Mouse (Mus musculus): Measurements from ENCODE around the gene Dnajb5. TPM values are rescaled to one million over a fixed set of nuclear protein-coding genes. Genes with fewer than 3 reads are reported as not detected.
A peak's percentile ranks its signal among the peaks of the same experiment; 100 is the strongest.
"Not testable (repeated sequence)": the region's sequence is repeated elsewhere in the genome, so short reads cannot be mapped to it uniquely, and the experiment has no call there.

Gene Dnajb5
- polyA plus RNA-seq, 1 experiment, result 12.2 TPM

DNA sequence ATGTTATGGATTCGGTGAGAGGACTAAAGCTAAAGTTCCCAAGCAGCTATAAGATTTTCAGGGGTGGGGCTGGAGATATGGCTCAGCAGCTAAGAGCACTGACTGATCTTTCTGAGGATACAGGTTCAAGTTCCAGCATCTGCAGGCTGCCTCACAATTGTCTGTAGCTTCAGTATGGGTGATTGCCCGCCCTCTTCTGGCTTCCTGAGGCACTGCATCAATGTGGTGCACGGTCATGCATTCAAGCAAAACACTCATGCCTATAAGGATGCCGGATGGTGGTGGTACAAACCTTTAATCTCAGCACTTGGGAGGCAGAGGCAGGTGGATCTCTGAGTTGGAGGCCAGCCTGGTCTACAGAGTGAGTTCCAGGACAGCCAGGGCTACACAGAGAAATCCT, 12.0 kb downstream of the Dnajb5 start:
- Histone ChIP-seq H3K36me3 (ENCODE audit: control insufficient read depth, insufficient read depth, low read length) (peaks cover 5% of the 10 kb centered on the region; the same call in 1 of the 2 replicates), H3K27me3 (ENCODE audit: control insufficient read depth, insufficient read depth, low read length) (no peaks in the 10 kb centered on the region), H3K27ac (ENCODE audit: insufficient read depth, low read length) (no peak overlapping the region), H3K4me1 (ENCODE audit: control insufficient read depth, insufficient read depth, insufficient read length) (peaks cover 7% of the 10 kb centered on the region; the same call in 1 of the 2 replicates), H3K4me3 (ENCODE audit: extremely low read depth, insufficient read depth, insufficient read length) (no peak overlapping the region)
- DNase-seq (ENCODE audit: low read depth in 1 of 2, low spot score in 2 of 2), result peak; percentile 36 to 58
- TF ChIP-seq POLR2A (IDR thresholded peaks at IDR 0.05; ENCODE audit: low read depth, low read length) (no peak), CTCF (IDR thresholded peaks at IDR 0.05; ENCODE audit: extremely low read depth, insufficient read depth, insufficient read length, insufficient replicate concordance) (peak; percentile 58; the same call in 1 of the 2 replicates)
- 20% methylated on average over 4 of the region's 4 CpGs for WGBS

- 95% methylated on average over 2 of the region's 2 CpGs for WGBS
- TF ChIP-seq CTCF (IDR thresholded peaks at IDR 0.05; ENCODE audit: extremely low read depth, insufficient read depth, insufficient read length, insufficient replicate concordance), result no peak
- TF ChIP-seq POLR2A (IDR thresholded peaks at IDR 0.05; ENCODE audit: low read depth, low read length), result no peak
Measured at GRCm38 (mm10) chr4:42963480-42963879, 13.9 kb downstream of the Dnajb5 start.

DNA sequence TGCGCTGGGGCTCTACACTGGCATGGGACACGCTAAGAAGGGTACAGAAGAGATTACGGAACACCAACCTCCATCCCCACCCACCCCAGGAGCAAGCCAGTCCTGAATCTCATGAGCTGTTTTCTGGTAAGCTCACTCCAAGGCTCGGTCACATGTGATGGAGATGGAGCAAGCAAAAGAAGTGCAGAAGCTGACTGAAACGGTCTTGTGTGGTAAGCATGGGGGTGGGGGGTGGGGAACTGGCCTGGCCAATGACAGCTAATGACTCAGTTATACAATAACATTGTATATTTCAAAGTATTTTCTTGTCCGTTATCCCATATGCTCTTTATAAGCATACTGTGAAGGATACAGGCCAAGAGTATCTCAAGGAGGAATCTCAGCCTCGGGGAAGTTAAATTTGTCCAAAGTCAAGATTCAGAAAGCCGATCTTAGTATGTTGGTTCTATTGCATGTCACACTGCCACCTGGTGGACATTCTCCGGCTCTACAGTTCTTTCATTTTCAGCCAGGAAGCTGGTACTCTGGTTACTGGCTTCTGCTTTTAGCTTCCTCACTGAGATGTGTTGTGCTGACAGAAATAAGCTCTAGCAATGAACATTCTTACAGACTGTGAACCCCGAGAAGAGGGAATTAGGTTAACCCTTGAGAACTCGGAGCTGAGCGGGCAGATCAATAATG, 15.6 kb downstream of the Dnajb5 start:
- 18% methylated on average over 12 of the region's 12 CpGs for WGBS
- no peak overlapping the region for H3K4me3 ChIP-seq (ENCODE audit: extremely low read depth, insufficient read depth, insufficient read length)
- TF ChIP-seq POLR2A (IDR thresholded peaks at IDR 0.05; ENCODE audit: low read depth, low read length) (no peak), CTCF (IDR thresholded peaks at IDR 0.05; ENCODE audit: extremely low read depth, insufficient read depth, insufficient read length, insufficient replicate concordance) (peak; percentile 47; the same call in 1 of the 2 replicates)
- DNase-seq (ENCODE audit: low read depth in 1 of 2, low spot score in 2 of 2), result peak; percentile 47 to 72
- peaks cover 7% of the 10 kb centered on the region; the same call in 1 of the 2 replicates for H3K4me1 ChIP-seq (ENCODE audit: control insufficient read depth, insufficient read depth, insufficient read length)
- no peaks in the 10 kb centered on the region for H3K36me3 ChIP-seq (ENCODE audit: control insufficient read depth, insufficient read depth, low read length)
- H3K27ac ChIP-seq (ENCODE audit: insufficient read depth, low read length), result no peak overlapping the region
- no peaks in the 10 kb centered on the region for H3K27me3 ChIP-seq (ENCODE audit: control insufficient read depth, insufficient read depth, low read length)

More at GRCm38 (mm10) chr4:42963480-42963879, 13.9 kb downstream of the Dnajb5 start:
- no peak overlapping the region for H3K27ac ChIP-seq (ENCODE audit: insufficient read depth, low read length)
- H3K4me1 ChIP-seq (ENCODE audit: control insufficient read depth, insufficient read depth, insufficient read length), result peaks cover 7% of the 10 kb centered on the region; the same call in 1 of the 2 replicates
- H3K36me3 ChIP-seq (ENCODE audit: control insufficient read depth, insufficient read depth, low read length), result no peaks in the 10 kb centered on the region
- no peak for DNase-seq (ENCODE audit: low read depth in 1 of 2, low spot score in 2 of 2)
- H3K4me3 ChIP-seq (ENCODE audit: extremely low read depth, insufficient read depth, insufficient read length), result no peak overlapping the region
- no peaks in the 10 kb centered on the region for H3K27me3 ChIP-seq (ENCODE audit: control insufficient read depth, insufficient read depth, low read length)

DNA sequence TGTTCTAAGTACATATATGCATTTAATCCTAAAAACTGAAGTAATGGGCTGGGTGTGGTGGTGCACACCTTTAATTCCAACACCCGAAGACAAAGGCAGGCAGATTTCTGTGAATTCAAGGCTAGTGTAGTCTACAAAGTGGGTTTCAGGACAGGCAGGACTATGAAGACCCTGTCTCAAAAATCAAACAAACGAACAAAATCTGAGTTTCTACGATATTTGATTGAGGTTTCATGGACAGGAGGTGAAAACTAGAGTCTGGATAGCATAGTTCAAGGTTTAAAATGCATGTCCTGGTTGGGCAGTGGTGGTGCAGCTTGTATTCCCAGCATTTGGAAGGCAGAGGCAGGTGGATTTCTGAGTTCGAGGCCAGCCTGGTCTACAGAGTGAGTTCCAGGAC, 19.7 kb downstream of the Dnajb5 start, which contains the start of gene 1700022I11Rik:
Gene 1700022I11Rik, plus strand, starts transcription at position 301 of the 400 bp plus-strand sequence.
- Histone ChIP-seq H3K27me3 (ENCODE audit: control insufficient read depth, insufficient read depth, low read length) (no peaks in the 10 kb centered on the region), H3K4me1 (ENCODE audit: control insufficient read depth, insufficient read depth, insufficient read length) (peaks cover 7% of the 10 kb centered on the region; the same call in 1 of the 2 replicates), H3K36me3 (ENCODE audit: control insufficient read depth, insufficient read depth, low read length) (no peaks in the 10 kb centered on the region), H3K4me3 (ENCODE audit: extremely low read depth, insufficient read depth, insufficient read length) (no peak within 1 kb of the TSS), H3K27ac (ENCODE audit: insufficient read depth, low read length) (no peak within 1 kb of the TSS)
- TF ChIP-seq CTCF (IDR thresholded peaks at IDR 0.05; ENCODE audit: extremely low read depth, insufficient read depth, insufficient read length, insufficient replicate concordance) (no peak), POLR2A (IDR thresholded peaks at IDR 0.05; ENCODE audit: low read depth, low read length) (no peak)
- DNase-seq (ENCODE audit: low read depth in 1 of 2, low spot score in 2 of 2), result no peak
- 91% methylated on average over 4 of the region's 4 CpGs for WGBS

DNA sequence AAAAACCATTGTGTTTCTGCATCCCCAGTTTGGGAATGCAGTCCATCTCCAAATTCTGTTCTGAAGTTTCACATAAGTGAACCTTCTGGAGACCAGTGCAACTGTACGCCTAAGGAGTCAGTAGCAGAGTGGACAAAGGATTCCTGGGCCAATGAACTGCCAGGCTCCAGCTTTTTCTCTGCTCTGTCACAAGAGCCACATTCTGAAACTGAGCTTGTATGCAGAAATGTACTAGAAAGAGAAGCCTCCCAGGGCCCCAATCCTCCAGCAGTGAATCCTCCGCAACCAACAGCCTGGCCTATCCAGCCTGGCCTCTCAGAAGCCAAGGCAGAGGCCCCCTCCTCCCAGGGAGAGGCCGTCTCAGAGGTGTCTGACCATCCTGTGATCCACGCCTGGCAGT, 23.3 kb downstream of the Dnajb5 start:
- Histone ChIP-seq H3K36me3 (ENCODE audit: control insufficient read depth, insufficient read depth, low read length) (no peaks in the 10 kb centered on the region), H3K27me3 (ENCODE audit: control insufficient read depth, insufficient read depth, low read length) (no peaks in the 10 kb centered on the region), H3K4me1 (ENCODE audit: control insufficient read depth, insufficient read depth, insufficient read length) (no peaks in the 10 kb centered on the region), H3K27ac (ENCODE audit: insufficient read depth, low read length) (no peak overlapping the region), H3K4me3 (ENCODE audit: extremely low read depth, insufficient read depth, insufficient read length) (no peak overlapping the region)
- no peak for DNase-seq (ENCODE audit: low read depth in 1 of 2, low spot score in 2 of 2)
- TF ChIP-seq CTCF (IDR thresholded peaks at IDR 0.05; ENCODE audit: extremely low read depth, insufficient read depth, insufficient read length, insufficient replicate concordance) (no peak), POLR2A (IDR thresholded peaks at IDR 0.05; ENCODE audit: low read depth, low read length) (no peak)
- WGBS, result 93% methylated on average over 4 of the region's 4 CpGs

DNA sequence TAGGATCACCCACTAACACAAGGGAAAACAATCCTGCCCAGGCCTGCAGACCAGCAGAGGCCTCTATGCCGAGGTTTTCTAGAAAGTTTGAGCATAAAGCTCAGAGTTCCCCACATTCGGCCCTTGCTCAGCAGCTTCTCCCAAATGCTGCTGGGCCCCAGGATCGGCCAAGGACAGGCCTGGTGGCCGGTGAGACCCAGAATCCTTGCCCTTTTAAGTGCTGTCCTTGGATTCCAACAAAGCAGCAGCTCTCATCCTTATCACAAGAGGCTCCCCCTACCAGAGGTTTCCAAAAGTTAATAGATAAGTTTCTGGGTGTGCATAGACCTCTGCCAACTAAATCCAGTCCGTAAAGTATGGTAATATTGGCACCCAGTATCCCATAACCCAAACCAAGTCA, 24.3 kb downstream of the Dnajb5 start:
- H3K36me3 ChIP-seq (ENCODE audit: control insufficient read depth, insufficient read depth, low read length), result 0 out of 2 replicates have a peak, but pooled peaks cover 2% of the 10 kb centered on the region
- no peaks in the 10 kb centered on the region for H3K4me1 ChIP-seq (ENCODE audit: control insufficient read depth, insufficient read depth, insufficient read length)
- DNase-seq (ENCODE audit: low read depth in 1 of 2, low spot score in 2 of 2), result no peak
- TF ChIP-seq CTCF (IDR thresholded peaks at IDR 0.05; ENCODE audit: extremely low read depth, insufficient read depth, insufficient read length, insufficient replicate concordance) (no peak), POLR2A (IDR thresholded peaks at IDR 0.05; ENCODE audit: low read depth, low read length) (no peak)
- WGBS, result 90% methylated on average over 5 of the region's 5 CpGs
- no peaks in the 10 kb centered on the region for H3K27me3 ChIP-seq (ENCODE audit: control insufficient read depth, insufficient read depth, low read length)
- H3K4me3 ChIP-seq (ENCODE audit: extremely low read depth, insufficient read depth, insufficient read length), result no peak overlapping the region
- H3K27ac ChIP-seq (ENCODE audit: insufficient read depth, low read length), result no peak overlapping the region

DNA sequence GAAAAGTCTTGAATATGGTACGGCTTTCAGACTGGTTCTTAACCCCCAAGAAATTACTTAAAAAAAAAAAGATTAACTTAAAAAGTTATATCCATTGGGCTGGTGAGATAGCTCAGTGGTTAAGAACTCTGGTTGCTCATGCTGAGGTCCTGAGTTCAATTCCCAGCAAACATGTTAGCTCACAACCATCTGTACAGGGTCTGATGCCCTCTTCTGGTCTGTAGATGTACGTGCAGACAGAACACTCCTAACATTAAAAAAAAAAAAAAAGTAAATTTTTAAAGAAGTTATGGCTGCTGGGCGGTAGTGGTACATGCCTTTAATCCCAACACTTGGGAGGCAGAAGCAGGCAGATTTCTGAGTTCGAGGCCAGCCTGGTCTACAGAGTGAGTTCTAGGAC, 28.4 kb downstream of the Dnajb5 start:
- no peak for DNase-seq (ENCODE audit: low read depth in 1 of 2, low spot score in 2 of 2)
- WGBS, result 85% methylated on average over 4 of the region's 4 CpGs
- Histone ChIP-seq H3K27me3 (ENCODE audit: control insufficient read depth, insufficient read depth, low read length) (no peaks in the 10 kb centered on the region), H3K27ac (ENCODE audit: insufficient read depth, low read length) (no peak overlapping the region), H3K36me3 (ENCODE audit: control insufficient read depth, insufficient read depth, low read length) (peaks cover 13% of the 10 kb centered on the region), H3K4me1 (ENCODE audit: control insufficient read depth, insufficient read depth, insufficient read length) (no peaks in the 10 kb centered on the region), H3K4me3 (ENCODE audit: extremely low read depth, insufficient read depth, insufficient read length) (no peak overlapping the region)
- TF ChIP-seq CTCF (IDR thresholded peaks at IDR 0.05; ENCODE audit: extremely low read depth, insufficient read depth, insufficient read length, insufficient replicate concordance) (no peak), POLR2A (IDR thresholded peaks at IDR 0.05; ENCODE audit: low read depth, low read length) (no peak)

GRCm38 (mm10) chr4:42980467-42980866, 30.9 kb downstream of the Dnajb5 start:
- H3K27me3 ChIP-seq (ENCODE audit: control insufficient read depth, insufficient read depth, low read length); DNase-seq (ENCODE audit: low read depth in 1 of 2, low spot score in 2 of 2); H3K4me3 ChIP-seq (ENCODE audit: extremely low read depth, insufficient read depth, insufficient read length); H3K4me1 ChIP-seq (ENCODE audit: control insufficient read depth, insufficient read depth, insufficient read length); H3K27ac ChIP-seq (ENCODE audit: insufficient read depth, low read length): not testable (repeated sequence)
- H3K36me3 ChIP-seq (ENCODE audit: control insufficient read depth, insufficient read depth, low read length), result peaks cover 31% of the 10 kb centered on the region
- 89% methylated on average over 8 of the region's 8 CpGs for WGBS

Data from spleen, adult 2 months (tissue).